Mouse (Mus musculus): ENCODE data around the gene Upk3bl. TPM values are rescaled to one million over a fixed set of nuclear protein-coding genes. Genes with fewer than 3 reads are reported as not detected.
"Not testable (repeated sequence)": the region's sequence is repeated elsewhere in the genome, so short reads cannot be mapped to it uniquely, and the experiment has no call there.

Gene Upk3bl
- polyA plus RNA-seq, 1 experiment from 2014 or later, result 2.7 TPM

DNA sequence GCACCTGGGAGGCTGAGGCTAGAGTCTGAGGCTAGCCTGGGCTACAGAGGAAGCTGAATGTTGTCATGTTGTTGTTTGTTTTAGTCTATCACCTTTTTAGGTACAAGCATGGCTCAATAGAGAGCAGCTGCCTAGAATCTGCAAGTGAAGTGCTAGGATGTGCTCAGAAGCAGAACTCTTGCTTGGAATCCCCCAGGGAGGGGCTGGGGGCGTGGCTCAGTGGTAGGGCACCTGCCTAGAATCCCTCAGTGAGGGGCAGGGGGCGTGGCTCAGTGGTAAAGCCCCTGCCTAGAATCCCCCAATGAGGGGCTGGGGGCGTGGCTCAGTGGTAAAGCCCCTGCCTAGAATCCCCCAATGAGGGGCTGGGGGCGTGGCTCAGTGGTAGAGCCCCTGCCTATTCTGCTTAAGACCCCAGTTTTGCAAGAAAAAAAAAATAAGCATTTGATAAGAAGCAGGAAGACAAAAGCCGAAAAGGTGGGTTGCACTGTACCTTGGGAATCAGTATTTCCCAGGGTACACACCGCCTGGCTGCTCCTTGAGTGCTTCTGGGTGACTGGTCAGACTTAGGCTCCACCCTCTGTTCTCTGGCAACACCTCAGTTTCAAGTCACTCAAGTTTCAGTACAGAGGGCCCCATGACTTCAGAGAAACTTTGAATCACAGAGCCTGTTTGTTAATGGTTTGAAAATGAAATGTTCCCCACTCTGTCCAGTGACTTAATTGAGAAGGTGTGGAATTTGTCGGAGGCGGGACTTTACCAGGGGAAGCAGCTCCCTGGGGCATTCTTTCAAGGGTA is 1.2 kb upstream of the Upk3bl start:
- ATAC-seq (ENCODE audit: low FRiP score) (no peak), DNase-seq (ENCODE audit: low spot score) (no peak)
- no peaks in the 10 kb centered on the region for H3K36me3 ChIP-seq (ENCODE audit: control insufficient read depth, insufficient read depth, low read length)
- H3K9ac ChIP-seq (ENCODE audit: low read depth, low read length), result no peak overlapping the region
- no peak overlapping the region for H3K4me3 ChIP-seq (ENCODE audit: low read depth, low read length)
- H3K27ac ChIP-seq (ENCODE audit: low read depth, low read length), result no peak overlapping the region
- 81% methylated on average over 8 of the region's 8 CpGs for WGBS
- no peaks in the 10 kb centered on the region for H3K27me3 ChIP-seq (ENCODE audit: control insufficient read depth, insufficient read depth, low read length)
- H3K9me3 ChIP-seq (ENCODE audit: control insufficient read depth, low read length), result no peaks in the 10 kb centered on the region
- H3K4me1 ChIP-seq (replicated peaks; ENCODE audit: control insufficient read depth, insufficient read depth, low read length), result peaks cover 6% of the 10 kb centered on the region
- no peak overlapping the region for H3K4me2 ChIP-seq (replicated peaks; ENCODE audit: low read depth, low read length)

DNA sequence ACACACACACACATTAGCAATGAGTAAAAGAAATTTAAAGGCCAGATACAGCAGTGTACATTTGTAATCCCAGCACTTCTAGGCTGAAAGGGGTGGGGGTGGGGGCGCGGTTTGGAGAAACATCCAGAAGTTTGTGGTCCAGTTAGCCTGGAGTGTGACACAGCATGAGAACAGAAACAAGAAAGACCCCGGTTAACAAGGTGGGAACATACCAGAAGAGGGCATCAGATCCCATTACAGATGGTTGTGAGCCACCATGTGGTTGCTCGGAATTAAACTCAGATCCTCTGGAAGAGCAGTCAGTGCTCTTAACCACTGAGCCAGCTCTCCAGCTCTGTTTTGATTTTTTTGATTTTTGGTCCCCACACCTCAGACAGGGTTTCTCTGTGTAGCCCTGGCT is 1.8 kb downstream of the Upk3bl start:
- H3K36me3 ChIP-seq (ENCODE audit: control insufficient read depth, insufficient read depth, low read length), result no peaks in the 10 kb centered on the region
- no peak overlapping the region for H3K4me3 ChIP-seq (ENCODE audit: low read depth, low read length)
- 42% methylated on average over 4 of the region's 4 CpGs for WGBS
- DNase-seq (ENCODE audit: low spot score), result no peak
- H3K9me3 ChIP-seq (ENCODE audit: control insufficient read depth, low read length), result no peaks in the 10 kb centered on the region
- H3K27me3 ChIP-seq (ENCODE audit: control insufficient read depth, insufficient read depth, low read length), result no peaks in the 10 kb centered on the region
- no peak overlapping the region for H3K4me2 ChIP-seq (replicated peaks; ENCODE audit: low read depth, low read length)
- no peak for ATAC-seq (ENCODE audit: low FRiP score)
- peaks cover 6% of the 10 kb centered on the region for H3K4me1 ChIP-seq (replicated peaks; ENCODE audit: control insufficient read depth, insufficient read depth, low read length)
- H3K27ac ChIP-seq (ENCODE audit: low read depth, low read length), result no peak overlapping the region
- no peak overlapping the region for H3K9ac ChIP-seq (ENCODE audit: low read depth, low read length)

DNA sequence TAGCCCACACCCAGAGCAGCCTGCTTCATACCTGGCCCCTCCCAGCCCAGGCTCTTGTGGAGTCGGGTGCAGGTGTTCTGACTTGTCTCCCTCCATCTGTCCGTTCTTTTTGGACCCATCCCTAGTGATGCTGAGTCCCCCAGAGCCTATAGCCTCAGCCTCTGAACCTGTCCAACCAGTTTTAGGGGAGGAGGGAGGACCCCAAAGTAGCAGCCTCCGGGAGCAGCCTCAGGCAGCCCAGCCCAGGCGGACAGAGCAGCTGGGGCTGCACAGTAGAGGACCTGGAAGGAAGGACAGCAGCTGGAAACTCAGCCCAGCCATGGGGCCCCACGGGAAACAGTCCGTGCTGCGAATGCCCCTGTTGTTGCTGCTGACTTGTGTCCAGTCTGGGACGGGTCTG is 2.8 kb downstream of the Upk3bl start:
- Histone ChIP-seq H3K4me1 (replicated peaks; ENCODE audit: control insufficient read depth, insufficient read depth, low read length) (peaks cover 2% of the 10 kb centered on the region; the same call in 1 of the 2 replicates), H3K4me3 (ENCODE audit: low read depth, low read length) (no peak overlapping the region), H3K9ac (ENCODE audit: low read depth, low read length) (no peak overlapping the region), H3K9me3 (ENCODE audit: control insufficient read depth, low read length) (no peaks in the 10 kb centered on the region), H3K27me3 (ENCODE audit: control insufficient read depth, insufficient read depth, low read length) (no peaks in the 10 kb centered on the region), H3K4me2 (replicated peaks; ENCODE audit: low read depth, low read length) (no peak overlapping the region), H3K36me3 (ENCODE audit: control insufficient read depth, insufficient read depth, low read length) (no peaks in the 10 kb centered on the region), H3K27ac (ENCODE audit: low read depth, low read length) (no peak overlapping the region)
- WGBS, result 34% methylated on average over 8 of the region's 8 CpGs
- DNase-seq (ENCODE audit: low spot score), result no peak
- no peak for ATAC-seq (ENCODE audit: low FRiP score)

DNA sequence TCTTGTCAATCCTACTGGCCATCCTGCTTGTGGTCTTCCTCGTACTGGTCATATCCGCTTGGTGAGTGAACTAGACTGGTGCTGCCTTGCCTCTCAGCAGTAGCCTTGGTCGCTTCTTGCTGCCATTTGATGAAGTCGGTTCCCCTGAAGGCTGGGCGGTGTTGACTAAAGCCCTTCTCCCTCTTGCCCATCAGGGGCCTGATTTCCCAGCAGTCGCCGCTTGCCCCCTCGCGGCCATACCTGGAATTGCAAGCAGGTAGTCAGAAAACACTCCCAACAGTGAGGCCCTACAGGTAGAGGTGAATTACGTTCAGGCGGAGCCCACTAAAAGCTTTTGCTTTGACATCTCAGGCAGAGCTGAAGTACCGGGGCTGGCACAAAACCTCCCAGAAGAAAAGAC is 7.3 kb downstream of the Upk3bl start:
- Histone ChIP-seq H3K4me3 (ENCODE audit: low read depth, low read length) (no peak overlapping the region), H3K27ac (ENCODE audit: low read depth, low read length) (no peak overlapping the region), H3K9me3 (ENCODE audit: control insufficient read depth, low read length) (no peaks in the 10 kb centered on the region), H3K4me1 (replicated peaks; ENCODE audit: control insufficient read depth, insufficient read depth, low read length) (no peaks in the 10 kb centered on the region), H3K27me3 (ENCODE audit: control insufficient read depth, insufficient read depth, low read length) (no peaks in the 10 kb centered on the region), H3K36me3 (ENCODE audit: control insufficient read depth, insufficient read depth, low read length) (no peaks in the 10 kb centered on the region), H3K9ac (ENCODE audit: low read depth, low read length) (no peak overlapping the region), H3K4me2 (replicated peaks; ENCODE audit: low read depth, low read length) (no peak overlapping the region)
- WGBS, result 13% methylated on average over 12 of the region's 12 CpGs
- peak; percentile 88 for DNase-seq (ENCODE audit: low spot score)
- no peak for ATAC-seq (ENCODE audit: low FRiP score)

DNA sequence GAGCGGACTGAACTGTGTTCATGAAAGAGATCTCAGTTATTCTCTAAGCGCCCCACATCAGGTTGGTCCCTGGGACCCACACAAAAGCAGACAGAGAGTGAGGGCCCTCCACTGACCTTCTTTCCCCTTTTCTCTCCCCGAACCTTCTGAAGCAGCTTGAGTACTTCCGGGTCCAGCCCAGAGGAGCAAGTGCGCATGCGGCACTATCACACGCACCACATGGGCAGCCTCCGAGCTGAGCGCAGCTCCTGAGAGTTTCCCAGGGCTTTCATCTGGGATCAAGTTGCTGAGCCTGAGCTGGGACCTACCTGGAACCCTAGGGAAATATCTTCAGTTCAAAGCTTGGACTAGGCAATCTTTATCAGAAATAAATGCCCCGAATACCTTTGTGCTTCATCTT is 9.6 kb downstream of the Upk3bl start:
- Histone ChIP-seq H3K27me3 (ENCODE audit: control insufficient read depth, insufficient read depth, low read length) (no peaks in the 10 kb centered on the region), H3K4me3 (ENCODE audit: low read depth, low read length) (no peak overlapping the region), H3K27ac (ENCODE audit: low read depth, low read length) (no peak overlapping the region), H3K4me2 (replicated peaks; ENCODE audit: low read depth, low read length) (no peak overlapping the region), H3K36me3 (ENCODE audit: control insufficient read depth, insufficient read depth, low read length) (no peaks in the 10 kb centered on the region), H3K9ac (ENCODE audit: low read depth, low read length) (no peak overlapping the region), H3K4me1 (replicated peaks; ENCODE audit: control insufficient read depth, insufficient read depth, low read length) (no peaks in the 10 kb centered on the region), H3K9me3 (ENCODE audit: control insufficient read depth, low read length) (no peaks in the 10 kb centered on the region)
- ATAC-seq (ENCODE audit: low FRiP score), result no peak
- 90% methylated on average over 10 of the region's 10 CpGs for WGBS
- no peak for DNase-seq (ENCODE audit: low spot score)

DNA sequence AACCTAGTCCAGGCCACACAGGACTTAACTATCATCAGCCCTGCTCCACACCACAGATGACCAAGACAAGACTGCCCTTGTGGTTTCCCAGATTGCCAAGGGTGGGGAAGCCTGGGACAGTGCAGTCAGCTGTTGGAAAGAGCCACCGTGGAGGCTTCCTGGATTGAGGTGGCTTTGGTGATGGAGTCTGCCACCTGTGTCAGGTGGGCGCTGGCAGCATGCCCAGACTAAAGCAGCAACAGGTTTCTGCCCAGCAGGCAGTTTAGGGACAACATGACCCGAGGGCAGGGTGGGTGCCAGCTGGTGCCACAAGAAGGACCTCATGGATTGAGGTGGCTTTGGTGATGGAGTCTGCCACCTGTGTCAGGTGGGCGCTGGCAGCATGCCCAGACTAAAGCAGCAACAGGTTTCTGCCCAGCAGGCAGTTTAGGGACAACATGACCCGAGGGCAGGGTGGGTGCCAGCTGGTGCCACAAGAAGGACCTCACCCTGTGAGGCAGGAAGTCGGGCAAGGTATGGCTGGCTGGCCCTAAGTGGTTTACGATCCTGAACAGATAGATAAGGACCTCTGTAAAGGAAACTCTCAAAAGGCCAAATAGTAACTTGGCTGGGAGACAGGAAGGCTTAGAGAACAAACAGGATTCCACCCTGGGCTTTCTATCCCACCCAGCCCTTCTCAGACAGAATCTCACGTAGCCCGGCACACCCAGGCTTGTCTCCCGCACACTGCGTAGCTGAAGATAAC is 12.3 kb downstream of the Upk3bl start:
- H3K27ac ChIP-seq (ENCODE audit: low read depth, low read length), result not testable (repeated sequence)
- WGBS, result 81% methylated on average over 11 of the region's 11 CpGs

DNA sequence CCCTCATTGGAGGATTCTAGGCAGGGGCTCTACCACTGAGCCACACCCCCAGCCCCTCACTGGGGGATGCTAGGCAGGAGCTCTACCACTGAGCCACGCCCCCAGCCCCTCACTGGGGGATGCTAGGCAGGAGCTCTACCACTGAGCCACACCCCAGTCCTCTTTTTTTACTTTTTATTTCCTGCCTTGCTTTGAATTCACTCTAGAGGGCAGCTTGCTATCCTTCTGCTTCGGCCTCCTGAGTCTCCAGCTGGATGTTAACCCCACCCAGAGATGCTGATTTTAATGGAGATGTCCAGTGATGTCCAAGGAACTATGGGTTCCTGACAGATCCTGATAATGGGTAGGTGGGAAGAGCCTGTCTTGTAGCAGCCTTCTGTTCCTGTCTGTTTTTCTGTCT is 15.1 kb downstream of the Upk3bl start:
- ATAC-seq (ENCODE audit: low FRiP score) (no peak), DNase-seq (ENCODE audit: low spot score) (no peak)
- no peak overlapping the region for H3K27ac ChIP-seq (ENCODE audit: low read depth, low read length)
- no peaks in the 10 kb centered on the region for H3K4me1 ChIP-seq (replicated peaks; ENCODE audit: control insufficient read depth, insufficient read depth, low read length)
- no peak overlapping the region for H3K4me2 ChIP-seq (replicated peaks; ENCODE audit: low read depth, low read length)
- WGBS, result 72% methylated on average over 2 of the region's 2 CpGs
- no peaks in the 10 kb centered on the region for H3K36me3 ChIP-seq (ENCODE audit: control insufficient read depth, insufficient read depth, low read length)
- H3K9me3 ChIP-seq (ENCODE audit: control insufficient read depth, low read length), result no peaks in the 10 kb centered on the region
- no peak overlapping the region for H3K4me3 ChIP-seq (ENCODE audit: low read depth, low read length)
- no peak overlapping the region for H3K9ac ChIP-seq (ENCODE audit: low read depth, low read length)
- no peaks in the 10 kb centered on the region for H3K27me3 ChIP-seq (ENCODE audit: control insufficient read depth, insufficient read depth, low read length)

More for the DNA sequence above, 12.3 kb downstream of the Upk3bl start:
- not testable (repeated sequence) for H3K36me3 ChIP-seq (ENCODE audit: control insufficient read depth, insufficient read depth, low read length); H3K9ac ChIP-seq (ENCODE audit: low read depth, low read length); ATAC-seq (ENCODE audit: low FRiP score); H3K4me1 ChIP-seq (replicated peaks; ENCODE audit: control insufficient read depth, insufficient read depth, low read length); DNase-seq (ENCODE audit: low spot score); H3K4me2 ChIP-seq (replicated peaks; ENCODE audit: low read depth, low read length); H3K9me3 ChIP-seq (ENCODE audit: control insufficient read depth, low read length); H3K4me3 ChIP-seq (ENCODE audit: low read depth, low read length); H3K27me3 ChIP-seq (ENCODE audit: control insufficient read depth, insufficient read depth, low read length)

DNA sequence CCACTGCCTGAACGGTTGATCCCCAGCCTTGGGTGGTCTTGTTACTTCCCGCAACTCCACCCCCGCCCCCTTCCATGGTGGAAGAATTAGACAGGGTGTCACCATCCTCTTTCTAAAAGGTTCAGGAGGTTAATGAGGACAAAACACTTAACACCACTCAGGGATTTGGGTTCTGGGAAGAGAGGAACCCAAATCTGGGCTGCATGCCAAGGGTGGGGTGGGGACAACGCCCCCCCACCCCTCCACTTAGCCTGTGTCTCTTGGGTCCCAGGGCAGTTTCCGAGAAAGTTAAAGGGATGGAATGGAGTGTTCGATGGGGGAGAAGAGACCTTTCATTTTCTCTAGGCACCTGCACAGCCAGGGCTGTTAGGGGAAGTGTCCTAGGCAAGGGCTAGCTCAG is 18.8 kb downstream of the Upk3bl start:
- H3K36me3 ChIP-seq (ENCODE audit: control insufficient read depth, insufficient read depth, low read length), result no peaks in the 10 kb centered on the region
- no peaks in the 10 kb centered on the region for H3K4me1 ChIP-seq (replicated peaks; ENCODE audit: control insufficient read depth, insufficient read depth, low read length)
- WGBS, result 73% methylated on average over 6 of the region's 6 CpGs
- no peak overlapping the region for H3K4me3 ChIP-seq (ENCODE audit: low read depth, low read length)
- H3K9ac ChIP-seq (ENCODE audit: low read depth, low read length), result no peak overlapping the region
- no peak overlapping the region for H3K4me2 ChIP-seq (replicated peaks; ENCODE audit: low read depth, low read length)
- no peaks in the 10 kb centered on the region for H3K27me3 ChIP-seq (ENCODE audit: control insufficient read depth, insufficient read depth, low read length)
- no peaks in the 10 kb centered on the region for H3K9me3 ChIP-seq (ENCODE audit: control insufficient read depth, low read length)
- no peak overlapping the region for H3K27ac ChIP-seq (ENCODE audit: low read depth, low read length)
- ATAC-seq (ENCODE audit: low FRiP score), result no peak
- DNase-seq (ENCODE audit: low spot score), result no peak

DNA sequence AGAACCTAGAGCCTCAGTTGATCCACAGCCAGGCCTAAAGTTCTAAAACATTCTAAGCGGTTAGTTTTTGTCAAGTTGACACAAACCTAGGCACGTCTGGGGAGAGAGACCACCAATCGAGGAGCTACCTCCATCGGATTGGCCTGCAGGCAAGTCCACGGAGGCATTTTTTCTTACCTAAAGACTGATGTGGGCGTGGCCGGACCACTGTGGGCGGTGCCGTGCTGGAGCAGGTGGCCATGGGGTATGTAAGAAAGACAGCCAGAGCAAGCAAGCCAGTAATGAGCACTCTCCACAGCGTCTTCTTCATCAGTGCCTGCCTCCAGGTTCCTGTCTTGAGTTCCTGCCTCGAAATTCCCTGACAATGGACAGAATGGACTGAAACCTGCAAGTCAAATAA is 19.2 kb downstream of the Upk3bl start:
- 60% methylated on average over 11 of the region's 11 CpGs for WGBS
- H3K27me3 ChIP-seq (ENCODE audit: control insufficient read depth, insufficient read depth, low read length), result no peaks in the 10 kb centered on the region

More for the DNA sequence above, 19.2 kb downstream of the Upk3bl start:
- DNase-seq (ENCODE audit: low spot score) (no peak), ATAC-seq (ENCODE audit: low FRiP score) (no peak)
- no peak overlapping the region for H3K9ac ChIP-seq (ENCODE audit: low read depth, low read length)
- H3K4me3 ChIP-seq (ENCODE audit: low read depth, low read length), result no peak overlapping the region
- H3K36me3 ChIP-seq (ENCODE audit: control insufficient read depth, insufficient read depth, low read length), result no peaks in the 10 kb centered on the region
- H3K27ac ChIP-seq (ENCODE audit: low read depth, low read length), result no peak overlapping the region
- no peaks in the 10 kb centered on the region for H3K9me3 ChIP-seq (ENCODE audit: control insufficient read depth, low read length)
- H3K4me2 ChIP-seq (replicated peaks; ENCODE audit: low read depth, low read length), result no peak overlapping the region
- H3K4me1 ChIP-seq (replicated peaks; ENCODE audit: control insufficient read depth, insufficient read depth, low read length), result no peaks in the 10 kb centered on the region
